Mouse (Mus musculus): ENCODE measurements at regions not wholly inside any gene's neighbourhood (a gene's known extent, or its start where the extent isn't known, plus 50 kb on each side); places are given as distances from the start of the nearest gene placed in this dataset.

DNA sequence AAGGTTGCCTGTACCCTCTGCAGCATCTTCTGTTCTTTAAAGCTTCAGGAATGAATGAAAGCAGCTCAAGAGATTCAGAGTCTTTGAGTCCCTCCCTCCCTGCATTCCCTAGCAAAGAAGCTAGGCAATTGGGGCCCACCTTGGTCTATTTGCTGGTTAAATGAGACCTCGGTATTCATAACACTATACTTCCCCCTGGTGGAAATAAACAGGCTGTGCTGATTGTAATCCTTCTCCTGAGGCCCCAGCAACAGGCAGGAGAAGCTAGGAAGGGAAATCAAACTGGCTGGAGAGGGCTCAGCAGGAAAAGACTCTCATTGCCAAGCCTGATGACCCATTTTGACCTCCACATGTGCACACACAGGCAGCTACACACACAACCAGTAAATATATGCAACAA, 137.1 kb downstream of the Sh3bp4 start:
- no peak for DNase-seq (ENCODE audit: low read depth)

DNA sequence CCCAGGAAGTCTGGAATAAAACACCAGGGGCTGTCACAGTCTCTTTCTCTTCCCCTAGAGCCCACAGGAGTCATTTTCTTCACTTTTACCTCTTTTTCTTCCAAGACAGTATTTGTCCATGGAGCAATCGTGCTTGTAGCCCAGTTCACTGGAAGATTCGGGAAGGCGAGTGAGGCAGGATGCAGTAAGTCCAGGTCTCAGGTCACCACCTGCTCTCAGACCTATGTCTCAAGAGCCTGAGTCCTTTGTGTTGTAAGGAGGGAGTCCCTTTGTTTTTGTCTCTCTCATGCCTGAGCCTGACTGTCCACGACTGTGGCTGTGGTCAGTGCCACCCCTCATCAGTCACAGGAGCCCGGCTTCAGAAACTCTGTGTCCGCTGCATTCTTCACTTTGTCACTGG, 140.9 kb downstream of the Sh3bp4 start:
- no peak for DNase-seq (ENCODE audit: low read depth)

DNA sequence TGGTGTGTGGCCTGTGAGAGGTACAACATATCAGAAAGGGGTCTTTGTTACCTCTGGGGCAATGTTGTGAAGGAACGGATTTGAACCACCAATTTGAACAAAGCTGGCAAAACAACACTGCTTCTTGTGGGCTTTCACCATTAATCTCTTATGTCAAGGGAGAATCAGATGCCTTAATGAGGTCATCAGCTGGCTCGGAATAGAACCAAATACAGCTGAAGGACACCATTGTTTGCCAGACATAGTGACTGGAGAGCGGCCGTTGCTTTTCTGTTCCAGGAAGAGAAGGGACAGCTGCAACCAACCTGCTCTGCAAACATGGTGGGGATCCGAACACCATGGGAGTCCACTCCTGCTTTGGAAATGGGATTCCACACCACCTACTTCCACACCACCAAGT, 158.2 kb downstream of the Sh3bp4 start:
- no peak for DNase-seq (ENCODE audit: low read depth)

DNA sequence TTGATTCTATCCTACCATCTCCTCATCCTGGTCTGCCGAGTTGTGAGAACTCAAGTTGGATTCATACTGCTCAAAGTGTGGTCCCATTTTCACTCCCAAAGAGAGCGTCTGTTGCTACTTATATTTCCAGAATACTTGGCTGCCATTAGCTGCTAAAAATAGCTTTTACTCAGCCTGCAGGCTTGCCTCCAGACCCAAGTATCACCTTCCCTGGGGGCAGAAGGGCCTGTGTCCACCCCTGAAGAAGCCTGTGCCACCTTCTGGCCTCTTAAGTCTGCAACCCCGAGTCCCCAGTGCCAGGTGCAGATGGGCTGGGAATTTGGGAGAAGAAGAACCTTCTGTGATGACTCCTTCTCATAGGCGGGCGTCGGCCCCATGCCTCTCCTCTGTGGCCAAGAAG, 161.5 kb downstream of the Sh3bp4 start:
- DNase-seq (ENCODE audit: low read depth) = no peak

DNA sequence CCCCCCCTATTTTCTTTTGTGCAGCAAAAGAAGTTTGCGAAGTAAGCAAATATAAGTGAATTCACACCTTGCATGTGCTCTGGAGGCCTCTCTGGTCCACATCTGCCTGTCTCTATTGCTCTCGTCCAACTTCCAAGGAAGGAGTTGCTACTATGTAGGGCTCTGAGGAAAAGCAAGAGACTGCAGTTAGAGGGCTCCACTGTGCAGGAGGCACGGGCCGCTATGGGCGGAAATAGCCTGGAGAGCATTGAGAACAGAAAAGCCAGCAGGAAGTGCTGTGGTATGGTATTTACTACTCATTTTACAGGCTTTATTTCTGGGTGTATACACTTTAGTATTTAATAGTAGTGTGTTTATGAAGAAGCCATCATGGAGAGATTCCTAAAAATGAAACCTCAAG, 162.2 kb downstream of the Sh3bp4 start:
- DNase-seq (ENCODE audit: low read depth) = no peak

DNA sequence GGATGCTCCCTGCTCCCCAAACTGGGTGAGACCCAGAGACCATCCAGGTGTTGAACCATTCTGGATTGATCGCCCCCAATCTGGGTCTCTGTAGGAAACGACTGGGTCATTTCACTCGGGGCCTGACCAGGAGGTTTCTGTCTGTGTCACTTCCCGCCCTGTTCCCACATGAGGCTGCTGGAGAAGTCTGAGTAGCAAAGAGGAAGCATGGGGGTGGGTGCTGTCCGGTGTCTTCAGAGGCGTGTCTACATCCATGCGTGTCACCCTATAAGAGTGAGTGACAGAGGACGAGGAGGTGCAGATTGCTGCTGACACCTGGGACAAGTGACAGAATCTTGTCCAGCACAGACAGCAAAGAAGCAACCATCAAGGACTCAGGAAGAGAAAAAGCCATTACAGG, 164.7 kb downstream of the Sh3bp4 start:
- no peak for DNase-seq (ENCODE audit: low read depth)

DNA sequence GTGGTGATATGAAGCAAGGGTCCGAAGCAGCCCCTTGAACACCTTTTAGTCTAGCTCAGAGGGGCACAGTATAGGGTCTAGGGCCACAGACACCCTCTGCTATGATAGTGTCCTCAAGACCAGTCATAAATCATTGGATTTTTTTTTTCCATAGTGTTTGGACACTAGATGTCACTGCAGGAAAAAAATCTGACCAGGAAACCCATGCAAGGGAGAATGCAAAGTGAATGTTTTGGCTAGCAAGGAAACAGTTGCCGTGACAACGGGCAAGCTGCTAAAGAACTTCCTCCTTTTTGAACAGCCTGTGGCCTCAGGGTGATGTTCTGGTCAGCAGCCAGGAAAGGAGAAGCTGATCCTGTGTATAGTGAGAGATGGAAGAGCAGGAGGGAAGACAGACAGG, 165.1 kb downstream of the Sh3bp4 start:
- peak; percentile 59 for DNase-seq (ENCODE audit: low read depth)

DNA sequence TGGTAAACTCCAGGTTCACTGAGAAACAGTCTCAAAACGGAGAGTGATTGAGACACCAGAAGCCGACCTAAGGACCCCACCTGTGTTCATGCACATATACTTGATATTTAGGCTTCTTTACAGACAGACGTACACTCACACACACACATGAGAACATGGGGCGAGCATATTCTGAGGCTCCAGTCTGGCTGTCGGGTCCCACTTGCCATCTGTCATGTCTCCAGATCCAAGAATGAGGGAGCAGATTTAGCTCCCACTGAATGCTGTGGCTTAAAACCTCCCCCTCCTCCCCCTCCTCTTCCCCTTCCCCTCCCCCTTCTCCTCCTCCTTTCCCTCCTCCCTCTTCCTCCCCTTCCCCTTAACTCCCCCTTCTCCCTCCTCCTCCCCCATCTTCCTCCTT, 167.5 kb downstream of the Sh3bp4 start:
- DNase-seq (ENCODE audit: low read depth) = no peak

DNA sequence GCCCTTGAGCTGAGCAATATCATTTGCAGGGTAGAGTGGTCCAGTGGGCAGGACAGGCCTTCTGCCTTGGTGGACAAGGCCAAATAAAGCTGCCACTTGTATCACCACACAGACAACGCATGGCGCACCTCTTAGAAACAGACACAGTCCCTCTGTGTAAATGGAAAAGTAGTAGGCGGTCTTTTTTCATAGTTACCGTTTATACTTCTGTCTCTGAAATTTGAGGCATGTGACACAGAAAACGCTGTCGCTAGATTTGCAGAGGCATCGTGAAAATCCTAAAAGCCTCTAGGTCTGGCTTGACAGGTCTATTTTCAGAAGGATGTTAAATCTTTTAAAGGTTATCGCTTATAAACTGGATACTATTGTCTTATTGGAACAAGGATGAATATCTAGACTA, 174.4 kb downstream of the Sh3bp4 start:
- DNase-seq (ENCODE audit: low read depth) = no peak

DNA sequence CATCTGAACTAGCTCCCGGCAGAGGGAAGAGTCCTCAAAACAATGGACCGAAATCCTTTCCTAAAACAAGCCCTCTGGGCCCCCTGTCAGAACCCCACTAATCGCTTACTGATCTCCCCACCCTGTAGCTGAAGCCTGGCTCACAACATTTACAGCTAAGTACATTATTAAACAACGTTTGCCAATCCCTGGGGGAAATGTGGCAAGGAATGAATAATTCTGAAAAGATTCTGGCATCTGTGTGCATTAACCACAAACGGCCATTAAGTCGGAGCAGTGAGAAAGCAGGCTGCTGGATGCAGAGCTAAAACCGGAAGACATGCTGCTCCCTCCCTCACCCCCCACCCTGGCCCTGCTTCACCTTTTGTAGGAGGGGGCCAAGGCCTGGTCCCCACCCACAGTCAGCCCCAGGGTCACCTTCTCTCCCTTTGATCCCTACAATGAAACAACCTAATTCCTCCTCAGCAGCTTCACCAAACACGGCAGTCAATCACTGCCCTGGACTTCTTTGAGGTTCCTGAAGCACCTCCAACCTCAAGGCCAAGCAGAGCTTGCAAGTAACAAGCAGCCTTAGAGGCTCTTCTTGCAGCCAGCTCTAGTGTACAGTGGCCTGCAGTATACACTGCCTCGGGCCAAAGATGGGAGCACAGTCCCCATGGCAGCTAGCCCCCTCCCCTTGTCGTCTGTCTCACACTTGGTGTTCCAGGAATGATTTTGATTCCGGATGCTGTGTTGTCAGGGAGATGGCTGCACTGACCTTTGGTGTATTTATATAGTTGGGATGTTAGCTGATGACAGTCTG, 175.2 kb downstream of the Sh3bp4 start:
- DNase-seq (ENCODE audit: low read depth) = peak; percentile 53

DNA sequence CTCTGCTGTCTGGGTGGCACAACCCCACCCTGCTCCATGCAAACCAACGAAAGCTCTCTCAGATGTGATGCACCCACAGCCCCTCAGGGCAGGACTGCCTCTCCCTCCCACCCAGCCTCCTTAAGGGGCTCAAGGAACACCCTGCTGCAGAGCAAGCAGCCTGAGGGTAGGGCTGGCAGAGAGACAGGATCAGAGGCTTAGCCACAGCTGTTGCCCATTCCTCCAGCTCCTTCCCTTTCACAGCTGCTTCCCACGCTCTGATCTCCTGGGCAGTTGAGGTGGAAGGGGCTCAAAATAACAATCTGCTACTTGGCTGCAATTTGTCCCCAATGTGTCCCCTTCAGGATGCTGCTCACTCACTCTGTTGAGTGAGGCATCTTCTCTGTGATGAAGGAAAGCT, 181.5 kb downstream of the Sh3bp4 start:
- no peak for DNase-seq (ENCODE audit: low read depth)

DNA sequence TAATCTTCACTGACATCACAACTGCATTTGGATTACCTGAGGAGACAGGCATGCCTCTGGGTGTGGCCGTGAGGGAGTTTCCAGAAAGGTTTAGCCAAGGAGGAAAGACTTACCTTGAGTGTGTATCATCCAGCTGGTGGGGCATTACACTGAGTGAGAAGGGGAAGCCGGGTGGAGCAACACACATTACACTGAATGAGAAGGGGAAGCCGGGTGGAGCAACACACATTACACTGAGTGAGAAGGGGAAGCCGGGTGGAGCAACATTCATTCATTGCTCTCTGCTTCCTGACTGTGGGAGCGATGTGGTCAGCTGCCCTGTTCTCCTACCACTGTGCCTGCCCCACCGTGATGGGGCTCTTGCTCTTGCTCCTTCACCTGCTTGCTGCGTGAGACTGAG, 182.3 kb downstream of the Sh3bp4 start:
- DNase-seq (ENCODE audit: low read depth) = no peak

DNA sequence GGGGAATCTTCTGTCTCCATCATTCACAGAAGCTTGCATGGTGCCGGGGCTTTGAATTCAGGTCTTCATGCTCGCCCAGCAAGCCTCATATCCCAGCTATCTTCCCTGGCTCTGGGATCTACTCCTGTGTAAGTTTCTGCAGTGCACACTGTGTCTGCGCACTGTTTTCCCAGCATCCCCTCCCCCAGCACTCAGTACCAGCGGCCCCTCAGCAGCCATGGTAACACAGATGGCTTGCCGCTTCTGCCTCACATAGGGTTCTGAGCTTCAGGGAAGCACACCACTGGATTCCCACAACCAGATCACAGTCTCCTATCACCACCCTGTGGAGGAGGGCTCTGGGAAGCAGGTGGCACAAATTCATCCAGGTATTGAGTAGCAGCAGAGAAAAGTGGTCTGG, 187.7 kb downstream of the Sh3bp4 start:
- DNase-seq (ENCODE audit: low read depth) = no peak

DNA sequence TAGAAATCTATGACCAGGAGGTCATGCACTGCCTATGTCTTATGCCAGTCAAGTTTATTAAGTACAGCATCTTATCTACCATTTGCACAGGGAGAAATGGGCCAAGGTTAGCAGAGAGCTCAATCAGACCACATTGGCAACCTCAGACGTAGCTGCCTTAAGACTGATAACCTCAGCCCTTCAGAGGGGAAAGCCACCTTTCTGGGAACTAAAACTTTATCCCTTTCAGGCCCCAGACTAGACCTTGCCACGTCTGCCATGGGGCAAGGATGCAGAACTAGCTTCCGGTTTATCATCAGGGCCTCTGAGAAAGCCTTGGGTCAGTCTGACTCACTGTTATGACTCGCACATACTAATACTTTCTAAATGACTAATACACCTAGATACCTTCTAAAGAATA, 188.8 kb upstream of the Agap1 start:
- peak; percentile 8 for DNase-seq (ENCODE audit: low read depth)

DNA sequence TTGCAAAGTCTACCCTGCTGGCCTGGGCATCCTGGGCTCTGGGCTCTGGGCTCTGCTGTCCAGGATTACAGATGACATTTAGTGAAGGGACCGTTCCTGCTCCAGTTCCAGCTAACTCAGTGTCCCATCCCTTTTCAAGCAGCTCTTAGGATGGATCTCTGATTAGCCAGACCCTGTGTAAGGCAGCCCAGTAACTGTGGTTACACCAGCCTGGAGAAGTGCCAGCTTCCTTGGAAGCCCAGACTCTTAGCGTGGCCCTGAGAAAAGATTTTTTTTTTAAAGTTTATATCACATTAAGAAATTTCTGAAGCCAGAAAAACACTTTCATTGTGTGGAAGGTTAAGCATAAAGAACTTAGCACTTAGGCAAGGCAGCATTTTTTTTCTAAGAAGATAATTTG, 185.8 kb upstream of the Agap1 start:
- peak; percentile 16 for DNase-seq (ENCODE audit: low read depth)

DNA sequence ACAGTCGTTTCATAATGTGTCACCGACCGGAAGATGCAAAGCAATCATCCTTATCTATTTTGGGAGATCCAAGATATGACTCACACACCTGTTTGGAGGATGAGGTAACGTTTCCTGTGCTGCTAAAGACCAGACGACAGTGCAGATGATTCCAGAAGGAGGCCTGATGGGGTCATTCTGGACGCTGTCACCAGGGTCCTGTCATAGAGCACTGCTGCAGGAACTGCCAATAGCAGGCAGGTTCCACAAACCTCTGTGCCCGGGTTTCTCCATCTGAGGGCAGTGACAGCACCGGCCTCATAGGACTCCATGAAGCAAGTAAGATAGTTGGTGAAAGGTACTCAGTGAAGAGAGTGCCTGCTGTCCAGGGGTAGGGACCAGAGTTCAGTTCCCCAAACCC, 182.9 kb upstream of the Agap1 start:
- no peak for DNase-seq (ENCODE audit: low read depth)

DNA sequence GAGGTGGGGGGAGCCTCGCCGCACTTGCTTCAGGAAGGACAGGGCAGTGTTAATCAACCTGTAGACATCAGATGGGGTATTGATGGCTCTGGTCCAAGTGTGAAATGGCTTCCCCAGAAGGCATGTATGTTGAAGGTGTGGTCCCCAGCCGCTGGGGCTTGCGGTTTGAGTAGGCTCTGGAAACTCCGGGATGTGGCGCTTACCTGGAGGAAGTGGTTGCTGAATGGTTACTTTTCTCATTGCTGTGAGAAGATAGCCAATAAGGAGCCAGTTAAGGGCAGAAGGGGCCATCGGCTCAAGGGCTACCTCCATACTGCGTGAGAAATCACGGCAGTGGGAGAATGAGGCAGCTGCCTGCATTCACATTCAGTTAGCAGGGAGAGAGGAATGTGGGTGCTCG, 181.6 kb upstream of the Agap1 start:
- DNase-seq (ENCODE audit: low read depth) = no peak

DNA sequence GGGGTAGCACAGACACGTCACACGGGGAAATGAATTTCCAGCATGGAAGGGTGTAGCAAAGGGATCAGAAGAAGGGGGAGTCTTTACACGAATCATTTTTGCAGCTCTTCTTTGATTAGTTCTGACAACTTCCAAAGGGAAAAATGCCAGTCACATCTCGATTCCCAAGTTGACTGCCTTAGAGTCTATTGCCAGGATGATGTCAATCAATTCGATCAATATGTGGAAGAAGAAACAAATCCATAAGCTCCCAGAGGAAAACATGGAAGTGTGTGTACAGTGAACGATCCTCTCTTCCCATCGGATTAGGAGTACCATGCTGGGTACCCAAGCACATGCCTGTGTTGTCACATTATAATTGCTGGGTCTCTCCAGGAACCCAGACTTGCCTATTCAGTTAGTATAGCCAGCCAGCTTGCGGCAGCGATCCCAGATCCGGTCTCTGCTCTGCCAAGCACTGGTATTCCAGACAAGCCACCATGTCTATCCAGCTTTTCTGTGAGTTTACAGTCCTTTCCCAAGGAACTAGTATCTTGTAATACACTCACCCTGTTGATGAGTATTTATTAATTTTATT, 180.7 kb upstream of the Agap1 start:
- no peak for DNase-seq (ENCODE audit: low read depth)

DNA sequence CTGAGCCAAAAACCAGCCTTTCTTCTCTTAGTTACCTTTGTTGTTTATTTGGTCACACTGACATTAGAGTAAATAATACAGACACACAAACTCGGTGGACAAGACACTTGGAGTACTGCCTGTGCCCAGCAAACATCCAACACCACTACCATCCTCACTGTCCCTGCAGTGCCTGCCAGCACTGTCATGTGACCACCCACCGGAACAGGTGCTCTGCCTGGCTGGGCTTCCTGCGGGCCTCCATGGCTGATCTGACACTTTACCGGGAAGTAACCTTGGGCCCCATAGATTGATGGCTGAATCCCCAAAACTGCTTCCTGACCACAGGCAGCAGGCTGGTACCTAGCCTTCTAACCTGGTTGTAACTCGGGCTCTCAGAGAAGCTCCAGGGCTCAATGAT, 175.2 kb upstream of the Agap1 start:
- no peak for DNase-seq (ENCODE audit: low read depth)

DNA sequence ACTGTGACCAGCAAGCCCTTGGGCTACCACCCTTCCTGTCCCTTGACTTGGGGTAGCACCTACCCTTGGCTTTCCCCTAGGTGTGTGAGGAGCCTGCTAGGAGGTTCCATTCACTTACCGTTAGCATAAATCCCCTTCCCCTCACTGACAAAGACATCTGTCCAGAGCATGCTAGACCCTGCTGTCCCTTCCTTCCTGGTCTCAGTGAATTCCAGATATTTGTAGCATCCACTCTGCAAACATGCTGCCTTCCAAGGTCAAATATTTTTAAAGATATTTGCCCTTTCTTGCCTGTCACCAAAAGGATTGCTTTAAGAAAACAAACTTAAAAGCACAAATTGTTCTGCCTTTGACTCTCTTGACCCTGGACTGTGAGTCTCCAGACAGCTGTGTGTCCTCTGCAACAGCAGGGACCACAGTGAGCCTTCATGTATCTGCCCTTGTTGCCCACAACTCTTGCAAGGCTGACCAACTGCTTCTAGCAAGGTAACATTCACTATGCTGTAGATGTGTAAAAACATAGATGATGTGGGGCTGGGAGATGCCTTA, 173.4 kb upstream of the Agap1 start:
- no peak for DNase-seq (ENCODE audit: low read depth)

DNA sequence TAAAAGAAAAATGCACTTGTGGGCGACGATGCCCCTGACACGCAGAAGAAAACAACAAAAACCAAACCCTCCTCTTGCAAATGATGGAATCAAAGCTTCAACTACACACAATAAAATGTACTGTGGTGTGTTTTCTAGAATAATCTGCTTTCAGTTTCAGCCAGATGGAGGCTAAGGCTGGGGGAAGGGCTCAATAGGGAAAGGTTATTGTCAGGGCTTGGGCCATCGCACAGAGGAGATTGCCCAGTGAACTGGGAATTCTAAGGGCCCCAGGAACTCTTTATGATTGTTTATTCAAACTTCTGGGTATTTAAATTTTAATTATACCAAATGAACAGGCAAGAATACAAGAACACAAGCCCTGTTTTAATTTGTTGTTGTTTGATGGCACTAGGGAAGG, 169.6 kb upstream of the Agap1 start:
- DNase-seq (ENCODE audit: low read depth) = no peak

DNA sequence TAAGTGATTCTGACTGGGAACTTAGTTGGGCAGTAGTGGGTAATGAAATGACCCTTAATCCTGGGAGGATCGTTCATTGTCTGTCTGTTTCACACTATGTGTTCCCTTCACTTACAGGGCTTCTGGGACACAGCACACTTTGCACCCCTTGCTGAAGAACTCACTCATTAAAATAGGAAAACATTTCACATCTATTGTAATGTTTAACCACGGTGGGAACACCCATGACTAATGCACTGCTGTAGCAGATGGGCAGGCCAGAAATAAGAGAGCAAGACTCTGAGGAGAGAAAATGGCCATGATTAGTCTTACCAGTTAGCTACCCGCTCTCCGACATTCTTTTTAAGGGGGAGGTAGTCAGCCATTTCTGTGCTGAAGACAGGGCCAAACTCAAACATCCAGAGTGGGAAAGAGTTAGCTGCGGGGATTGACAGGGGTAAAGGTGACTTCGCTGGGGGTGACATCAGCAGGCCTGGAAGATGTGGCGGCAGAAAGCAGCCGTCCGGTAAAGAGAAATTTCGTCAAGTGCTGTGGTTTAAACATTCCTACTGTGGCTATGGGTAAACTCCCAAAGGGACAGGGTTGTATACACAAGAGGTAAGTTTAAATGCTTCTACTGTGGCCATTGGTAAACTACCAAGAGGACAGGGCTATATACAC, 167.3 kb upstream of the Agap1 start:
- DNase-seq (ENCODE audit: low read depth) = no peak

DNA sequence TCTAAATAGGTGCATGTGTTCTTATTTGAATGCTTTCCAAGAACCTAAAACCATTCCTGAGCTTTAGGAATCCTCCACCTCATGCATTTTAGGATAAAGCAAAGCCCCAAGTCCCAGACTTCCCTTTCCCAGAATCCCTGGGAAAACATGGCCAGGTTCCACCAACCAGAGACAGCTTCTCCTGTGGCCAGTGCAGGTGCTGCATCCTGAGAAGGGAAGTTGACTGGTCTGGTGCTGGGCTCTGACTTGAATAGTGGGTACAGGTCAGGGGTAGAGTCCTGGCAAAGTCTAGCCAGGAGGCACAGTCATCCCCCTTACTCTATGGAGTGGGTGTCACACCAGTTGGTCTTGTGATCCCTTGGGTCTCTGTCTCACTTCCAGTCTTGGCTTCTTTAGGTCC, 166.6 kb upstream of the Agap1 start:
- no peak for DNase-seq (ENCODE audit: low read depth)

Measured in fibroblast of lung, adult 2 months (primary cell).